Mouse (Mus musculus) megakaryocyte, embryonic 14.5 days (primary cell): Measurements from ENCODE around the gene Notum.

ENCODE experiments used
- FLI1 ChIP-seq: IDR thresholded peaks from 2 replicates; pipeline ENCODE4 v1.6.1; 2012; ENCODE audit warnings: low read length, inconsistent platforms, mixed read lengths
- GATA1 ChIP-seq: IDR thresholded peaks from 3 replicates; pipeline ENCODE4 v1.6.1; 2012; ENCODE audit warnings: mixed read lengths, low read length, inconsistent platforms, borderline replicate concordance

- TF ChIP-seq FLI1: no peak
- TF ChIP-seq GATA1: no peak
These were observed 29.1 kb downstream of the Notum start for GRCm38 (mm10) chr11:120631726-120632448.
